Mouse (Mus musculus) heart, postnatal 0 days (tissue): ENCODE measurements around the gene Sfmbt2.
"Not testable (repeated sequence)": the region's sequence is repeated elsewhere in the genome, so short reads cannot be mapped to it uniquely, and the experiment has no call there.

Source experiments
- CTCF ChIP-seq: IDR thresholded peaks from 2 replicates; pipeline ENCODE4 v1.5.1; 2016; ENCODE audit warnings: antibody characterized with exemption, control low read depth, low read depth
- EP300 ChIP-seq: IDR thresholded peaks from 2 replicates; pipeline ENCODE4 v1.6.1; 2016; ENCODE audit warnings: antibody characterized with exemption, low read depth

DNA sequence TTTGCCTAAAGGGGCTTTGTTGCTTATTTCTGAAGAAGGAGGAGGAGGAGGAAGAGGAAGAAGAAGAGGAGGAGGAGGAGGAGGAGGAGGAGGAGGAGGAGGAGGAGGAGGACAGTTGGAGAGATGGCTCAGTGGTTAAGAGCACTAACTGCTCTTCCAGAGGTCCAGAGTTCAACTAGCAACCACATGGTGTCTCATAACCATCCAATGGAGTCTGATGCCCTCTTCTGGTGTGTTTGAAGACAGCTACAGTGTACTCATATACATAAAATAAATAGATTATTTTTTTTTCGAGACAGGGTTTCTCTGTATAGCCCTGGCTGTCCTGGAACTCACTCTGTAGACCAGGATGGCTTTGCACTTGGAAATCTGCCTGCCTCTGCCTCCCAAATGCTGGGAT is 26.2 kb upstream of the Sfmbt2 start:
- TF ChIP-seq CTCF, EP300: not testable (repeated sequence)
